Mouse (Mus musculus) olfactory bulb, adult 2 months (tissue): ENCODE results near the gene Cntnap5a.

Experiments
- CTCF ChIP-seq: fragments of 200-500 bp; IDR thresholded peaks from 2 replicates; pipeline ENCODE4 v1.5.1; 2012; ENCODE audit warnings: low read depth, mild to moderate bottlenecking, low read length, moderate library complexity; ENCODE audit not compliant: insufficient read depth
- POLR2A ChIP-seq: fragments of 200-500 bp; IDR thresholded peaks from 2 replicates; pipeline ENCODE4 v1.6.1; 2012; ENCODE audit warnings: mild to moderate bottlenecking, low read depth, low read length, moderate library complexity; ENCODE audit not compliant: insufficient read depth

- TF ChIP-seq POLR2A (no peak), CTCF (no peak)
Observed at GRCm38 (mm10) chr1:115646921-115647320, 37.6 kb upstream of the Cntnap5a start.
